Mouse (Mus musculus): Measurements from ENCODE around the gene Dpp10.

The Dpp10 gene

GRCm38 (mm10) chr1:124044925-124045640 is at the start of gene Dpp10:
TSS of gene Dpp10 (minus strand) at chr1:124045559.
- DNase-seq (ENCODE audit: low spot score), result no peak

GRCm38 (mm10) chr1:124048544-124048943 is 3.2 kb upstream of the Dpp10 start:
- DNase-seq (ENCODE audit: low spot score), result no peak

GRCm38 (mm10) chr1:124045761-124046300 is 472 bp upstream of the Dpp10 start:
- DNase-seq (ENCODE audit: low spot score), result no peak

GRCm38 (mm10) chr1:124044161-124044560 is 1.2 kb downstream of the Dpp10 start:
- no peak for DNase-seq (ENCODE audit: low spot score)

GRCm38 (mm10) chr1:124043421-124043820 is 1.9 kb downstream of the Dpp10 start:
- no peak for DNase-seq (ENCODE audit: low spot score)

GRCm38 (mm10) chr1:124041559-124041958 is 3.8 kb downstream of the Dpp10 start:
- no peak for DNase-seq (ENCODE audit: low spot score)

- no peak for DNase-seq (ENCODE audit: low spot score)
These were observed 9.9 kb downstream of the Dpp10 start for GRCm38 (mm10) chr1:124035306-124035990.

GRCm38 (mm10) chr1:124032677-124033076 is 12.7 kb downstream of the Dpp10 start:
- DNase-seq (ENCODE audit: low spot score), result no peak

GRCm38 (mm10) chr1:124031968-124032367 is 13.4 kb downstream of the Dpp10 start:
- no peak for DNase-seq (ENCODE audit: low spot score)

GRCm38 (mm10) chr1:124002797-124003196 is 42.6 kb downstream of the Dpp10 start:
- no peak for DNase-seq (ENCODE audit: low spot score)

GRCm38 (mm10) chr1:123995780-123996179 is 49.6 kb downstream of the Dpp10 start:
- DNase-seq (ENCODE audit: low spot score), result no peak

GRCm38 (mm10) chr1:123985324-123986024 is 59.9 kb downstream of the Dpp10 start:
- DNase-seq (ENCODE audit: low spot score), result no peak

GRCm38 (mm10) chr1:123978597-123978996 is 66.8 kb downstream of the Dpp10 start:
- no peak for DNase-seq (ENCODE audit: low spot score)

- DNase-seq (ENCODE audit: low spot score), result no peak
These were observed 70.7 kb downstream of the Dpp10 start for GRCm38 (mm10) chr1:123974621-123975020.

- DNase-seq (ENCODE audit: low spot score), result no peak
These were observed 99.2 kb downstream of the Dpp10 start for GRCm38 (mm10) chr1:123946149-123946548.

- DNase-seq (ENCODE audit: low spot score), result no peak
These were observed 104.5 kb downstream of the Dpp10 start for GRCm38 (mm10) chr1:123940826-123941225.

GRCm38 (mm10) chr1:123933812-123934727 is 111.3 kb downstream of the Dpp10 start:
- no peak for DNase-seq (ENCODE audit: low spot score)

- no peak for DNase-seq (ENCODE audit: low spot score)
These were observed 117.4 kb downstream of the Dpp10 start for GRCm38 (mm10) chr1:123928003-123928370.

- DNase-seq (ENCODE audit: low spot score), result no peak
These were observed 117.9 kb downstream of the Dpp10 start for GRCm38 (mm10) chr1:123927278-123928002.

GRCm38 (mm10) chr1:123924905-123925304 is 120.5 kb downstream of the Dpp10 start:
- no peak for DNase-seq (ENCODE audit: low spot score)

GRCm38 (mm10) chr1:123923907-123924306 is 121.5 kb downstream of the Dpp10 start:
- DNase-seq (ENCODE audit: low spot score), result no peak
